Mouse (Mus musculus): ENCODE measurements around the gene Gsto2.

The Gsto2 gene

GRCm38 (mm10) chr19:47857957-47858942 lies 7.1 kb upstream of the Gsto2 start:
- DNase-seq (ENCODE audit: low read depth, low spot score) = no peak

- no peak for DNase-seq (ENCODE audit: low read depth, low spot score)
These were observed 6.2 kb upstream of the Gsto2 start for GRCm38 (mm10) chr19:47859180-47859579.

- DNase-seq (ENCODE audit: low read depth, low spot score) = no peak
These were observed 2.8 kb upstream of the Gsto2 start for GRCm38 (mm10) chr19:47862581-47862980.

GRCm38 (mm10) chr19:47864051-47864450 lies 1.3 kb upstream of the Gsto2 start:
- DNase-seq (ENCODE audit: low read depth, low spot score) = no peak

- DNase-seq (ENCODE audit: low read depth, low spot score) = no peak
These were observed 613 bp upstream of the Gsto2 start for GRCm38 (mm10) chr19:47864721-47865120.

GRCm38 (mm10) chr19:47867628-47868175 lies 2.4 kb downstream of the Gsto2 start:
- DNase-seq (ENCODE audit: low read depth, low spot score) = no peak

GRCm38 (mm10) chr19:47868951-47869350 lies 3.6 kb downstream of the Gsto2 start:
- no peak for DNase-seq (ENCODE audit: low read depth, low spot score)

- no peak for DNase-seq (ENCODE audit: low read depth, low spot score)
These were observed 4.2 kb downstream of the Gsto2 start for GRCm38 (mm10) chr19:47869516-47869915.

- no peak for DNase-seq (ENCODE audit: low read depth, low spot score)
These were observed 4.8 kb downstream of the Gsto2 start for GRCm38 (mm10) chr19:47870102-47870666.

- no peak for DNase-seq (ENCODE audit: low read depth, low spot score)
These were observed 6.2 kb downstream of the Gsto2 start for GRCm38 (mm10) chr19:47871515-47871914.

GRCm38 (mm10) chr19:47876252-47876651 lies 10.9 kb downstream of the Gsto2 start:
- no peak for DNase-seq (ENCODE audit: low read depth, low spot score)

GRCm38 (mm10) chr19:47881538-47881937 lies 16.2 kb downstream of the Gsto2 start:
- no peak for DNase-seq (ENCODE audit: low read depth, low spot score)

GRCm38 (mm10) chr19:47882151-47882881 lies 17.0 kb downstream of the Gsto2 start:
- DNase-seq (ENCODE audit: low read depth, low spot score) = peak; percentile 93

- no peak for DNase-seq (ENCODE audit: low read depth, low spot score)
These were observed 17.5 kb downstream of the Gsto2 start for GRCm38 (mm10) chr19:47882882-47883254.

GRCm38 (mm10) chr19:47884296-47885085 lies 19.2 kb downstream of the Gsto2 start:
- DNase-seq (ENCODE audit: low read depth, low spot score) = no peak

GRCm38 (mm10) chr19:47885191-47885743 lies 19.9 kb downstream of the Gsto2 start:
- DNase-seq (ENCODE audit: low read depth, low spot score) = no peak

GRCm38 (mm10) chr19:47885886-47886285 lies 20.6 kb downstream of the Gsto2 start:
- no peak for DNase-seq (ENCODE audit: low read depth, low spot score)

- DNase-seq (ENCODE audit: low read depth, low spot score) = no peak
These were observed 21.3 kb downstream of the Gsto2 start for GRCm38 (mm10) chr19:47886617-47887016.

GRCm38 (mm10) chr19:47887417-47887816 lies 22.1 kb downstream of the Gsto2 start:
- no peak for DNase-seq (ENCODE audit: low read depth, low spot score)

- no peak for DNase-seq (ENCODE audit: low read depth, low spot score)
These were observed 22.7 kb downstream of the Gsto2 start for GRCm38 (mm10) chr19:47888037-47888436.
